Mouse (Mus musculus) ES-Bruce4 (cell line): ENCODE results near the gene Tsen2.
A peak's percentile ranks its signal among the peaks of the same experiment; 100 is the strongest.

ENCODE experiments used
- CTCF ChIP-seq: IDR thresholded peaks from one replicate; pipeline ENCODE4 v1.8.1; 2011; ENCODE audit warnings: low read depth, low read length
- EP300 ChIP-seq: IDR thresholded peaks from 2 replicates; pipeline ENCODE4 v1.6.1; 2011; ENCODE audit warnings: low read depth, low read length; ENCODE audit not compliant: insufficient read depth
- POLR2A ChIP-seq: IDR thresholded peaks from one replicate; pipeline ENCODE4 v1.8.1; 2011; ENCODE audit warnings: low read length; ENCODE audit not compliant: insufficient read depth

DNA sequence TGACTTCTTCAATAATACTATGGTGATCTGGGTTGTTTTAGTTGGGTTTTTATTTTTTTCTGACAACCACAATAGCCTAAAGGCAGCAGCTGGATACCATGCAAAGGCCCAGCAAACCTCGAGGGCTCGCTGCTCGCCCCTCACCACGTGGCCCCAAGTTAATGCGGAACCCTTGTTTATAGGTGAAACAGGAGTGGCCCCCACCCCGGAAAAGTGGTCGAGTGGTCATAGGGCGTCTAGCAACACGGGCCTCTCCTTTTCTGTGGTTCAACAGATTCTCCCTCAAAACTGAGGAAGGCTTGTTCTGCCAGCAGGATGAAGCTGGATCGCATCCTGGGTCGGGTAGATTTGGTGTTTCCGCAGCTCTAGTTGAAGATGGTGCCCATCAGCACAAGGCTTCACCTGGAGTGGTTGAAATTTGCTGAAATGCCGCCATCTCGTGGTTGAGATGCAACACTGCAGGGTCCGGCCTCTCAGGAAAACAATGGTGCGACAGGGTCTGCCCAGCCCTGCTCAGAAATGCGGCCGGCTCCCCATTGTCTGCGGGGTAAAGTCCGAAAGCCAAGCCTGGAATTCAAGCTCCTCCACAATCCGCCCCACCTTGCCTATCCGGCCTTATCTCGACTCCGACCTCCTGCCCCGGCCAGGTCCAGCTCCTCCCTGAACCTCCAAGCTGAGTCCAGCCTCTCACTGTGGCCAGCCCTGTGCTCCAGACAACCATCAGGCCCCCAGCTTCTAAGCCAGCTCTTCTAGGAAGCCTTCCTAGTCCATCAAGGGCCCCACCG, 5.6 kb upstream of the Tsen2 start:
- peak; percentile 89 for TF ChIP-seq CTCF
- no peak for TF ChIP-seq POLR2A
- peak; percentile 55; the same call in 1 of the 2 replicates for TF ChIP-seq EP300
